Mouse (Mus musculus): Measurements from ENCODE around the gene Sox4.
A peak's percentile ranks its signal among the peaks of the same experiment; 100 is the strongest.

Sox4 gene

GRCm38 (mm10) chr13:28953581-28953991 is at the start of gene Sox4:
Sox4 (minus strand) TSS chr13:28953713.
- peak in 1 of 2 experiments; percentile 53 for DNase-seq (ENCODE audit: low read depth in 1 of 2, low spot score in 2 of 2)

- no peak for DNase-seq (ENCODE audit: low read depth in 1 of 2, low spot score in 2 of 2)
These were observed 38.6 kb upstream of the Sox4 start for GRCm38 (mm10) chr13:28991899-28992664.

- no peak for DNase-seq (ENCODE audit: low read depth in 1 of 2, low spot score in 2 of 2)
These were observed 35.5 kb upstream of the Sox4 start for GRCm38 (mm10) chr13:28988751-28989703.

- no peak for DNase-seq (ENCODE audit: low read depth in 1 of 2, low spot score in 2 of 2)
These were observed 27.2 kb upstream of the Sox4 start for GRCm38 (mm10) chr13:28980681-28981080.

GRCm38 (mm10) chr13:28975011-28975410 is 21.5 kb upstream of the Sox4 start:
- no peak for DNase-seq (ENCODE audit: low read depth in 1 of 2, low spot score in 2 of 2)

GRCm38 (mm10) chr13:28974597-28974996 is 21.1 kb upstream of the Sox4 start:
- no peak for DNase-seq (ENCODE audit: low read depth in 1 of 2, low spot score in 2 of 2)

- no peak for DNase-seq (ENCODE audit: low read depth in 1 of 2, low spot score in 2 of 2)
These were observed 7.4 kb upstream of the Sox4 start for GRCm38 (mm10) chr13:28960916-28961315.

GRCm38 (mm10) chr13:28959458-28959978 is 6.0 kb upstream of the Sox4 start:
- DNase-seq (ENCODE audit: low read depth in 1 of 2, low spot score in 2 of 2), result peak in 1 of 2 experiments; percentile 13

- DNase-seq (ENCODE audit: low read depth in 1 of 2, low spot score in 2 of 2), result no peak
These were observed 5.5 kb upstream of the Sox4 start for GRCm38 (mm10) chr13:28959068-28959440.

GRCm38 (mm10) chr13:28958211-28959067 is 4.9 kb upstream of the Sox4 start:
- peak in 1 of 2 experiments; percentile 7 for DNase-seq (ENCODE audit: low read depth in 1 of 2, low spot score in 2 of 2)

GRCm38 (mm10) chr13:28957765-28958164 is 4.3 kb upstream of the Sox4 start:
- peak; percentile 50 to 68 for DNase-seq (ENCODE audit: low read depth in 1 of 2, low spot score in 2 of 2)

- DNase-seq (ENCODE audit: low read depth in 1 of 2, low spot score in 2 of 2), result no peak
These were observed 639 bp downstream of the Sox4 start for GRCm38 (mm10) chr13:28952576-28953571.

GRCm38 (mm10) chr13:28951691-28952575 is 1.6 kb downstream of the Sox4 start:
- no peak for DNase-seq (ENCODE audit: low read depth in 1 of 2, low spot score in 2 of 2)

GRCm38 (mm10) chr13:28950623-28951491 is 2.7 kb downstream of the Sox4 start:
- no peak for DNase-seq (ENCODE audit: low read depth in 1 of 2, low spot score in 2 of 2)

GRCm38 (mm10) chr13:28950266-28950622 is 3.3 kb downstream of the Sox4 start:
- no peak for DNase-seq (ENCODE audit: low read depth in 1 of 2, low spot score in 2 of 2)

- DNase-seq (ENCODE audit: low read depth in 1 of 2, low spot score in 2 of 2), result no peak
These were observed 4.1 kb downstream of the Sox4 start for GRCm38 (mm10) chr13:28949279-28949915.

GRCm38 (mm10) chr13:28948541-28948940 is 5.0 kb downstream of the Sox4 start:
- no peak for DNase-seq (ENCODE audit: low read depth in 1 of 2, low spot score in 2 of 2)

Measured in monocyte, adult 2 months (primary cell).